Mouse (Mus musculus): ENCODE measurements around the gene Hes2.

The Hes2 gene

GRCm38 (mm10) chr4:152131809-152132771, 26.6 kb upstream of the Hes2 start:
- no peak for DNase-seq (ENCODE audit: low spot score)

- DNase-seq (ENCODE audit: low spot score) = no peak
Measured at GRCm38 (mm10) chr4:152132772-152133169, 25.9 kb upstream of the Hes2 start.

- DNase-seq (ENCODE audit: low spot score) = no peak
Measured at GRCm38 (mm10) chr4:152133213-152133612, 25.5 kb upstream of the Hes2 start.

- DNase-seq (ENCODE audit: low spot score) = no peak
Measured at GRCm38 (mm10) chr4:152134507-152134906, 24.2 kb upstream of the Hes2 start.

- no peak for DNase-seq (ENCODE audit: low spot score)
Measured at GRCm38 (mm10) chr4:152135363-152135762, 23.3 kb upstream of the Hes2 start.

GRCm38 (mm10) chr4:152136112-152136875, 22.4 kb upstream of the Hes2 start:
- DNase-seq (ENCODE audit: low spot score) = no peak

- no peak for DNase-seq (ENCODE audit: low spot score)
Measured at GRCm38 (mm10) chr4:152136876-152137250, 21.8 kb upstream of the Hes2 start.

GRCm38 (mm10) chr4:152138497-152139260, 20.0 kb upstream of the Hes2 start:
- DNase-seq (ENCODE audit: low spot score) = peak; percentile 89

GRCm38 (mm10) chr4:152140441-152140840, 18.2 kb upstream of the Hes2 start:
- DNase-seq (ENCODE audit: low spot score) = no peak

GRCm38 (mm10) chr4:152141521-152142135, 17.0 kb upstream of the Hes2 start:
- DNase-seq (ENCODE audit: low spot score) = no peak

- no peak for DNase-seq (ENCODE audit: low spot score)
Measured at GRCm38 (mm10) chr4:152143632-152144031, 15.0 kb upstream of the Hes2 start.

- no peak for DNase-seq (ENCODE audit: low spot score)
Measured at GRCm38 (mm10) chr4:152145473-152145872, 13.2 kb upstream of the Hes2 start.

- no peak for DNase-seq (ENCODE audit: low spot score)
Measured at GRCm38 (mm10) chr4:152146033-152146827, 12.4 kb upstream of the Hes2 start.

GRCm38 (mm10) chr4:152150546-152150945, 8.1 kb upstream of the Hes2 start:
- no peak for DNase-seq (ENCODE audit: low spot score)

GRCm38 (mm10) chr4:152151451-152151965, 7.2 kb upstream of the Hes2 start:
- no peak for DNase-seq (ENCODE audit: low spot score)

GRCm38 (mm10) chr4:152151966-152152544, 6.6 kb upstream of the Hes2 start, which contains the start of gene Espn:
Espn (minus strand) TSS chr4:152152371.
- peak; percentile 43 for DNase-seq (ENCODE audit: low spot score)

- peak; percentile 83 for DNase-seq (ENCODE audit: low spot score)
Measured at GRCm38 (mm10) chr4:152153771-152154177, 4.9 kb upstream of the Hes2 start.

GRCm38 (mm10) chr4:152155019-152155418, 3.6 kb upstream of the Hes2 start:
- DNase-seq (ENCODE audit: low spot score) = no peak

GRCm38 (mm10) chr4:152157779-152158584, 685 bp upstream of the Hes2 start:
- DNase-seq (ENCODE audit: low spot score) = no peak

All from ovary, postnatal 14 days (tissue).